Mouse (Mus musculus) olfactory bulb, adult 2 months (tissue): Measurements from ENCODE around the gene Ap2s1.

ENCODE experiments used
- CTCF ChIP-seq: fragments of 200-500 bp; IDR thresholded peaks from 2 replicates; pipeline ENCODE4 v1.5.1; 2012; ENCODE audit warnings: low read depth, mild to moderate bottlenecking, low read length, moderate library complexity; ENCODE audit not compliant: insufficient read depth
- POLR2A ChIP-seq: fragments of 200-500 bp; IDR thresholded peaks from 2 replicates; pipeline ENCODE4 v1.6.1; 2012; ENCODE audit warnings: mild to moderate bottlenecking, low read depth, low read length, moderate library complexity; ENCODE audit not compliant: insufficient read depth

GRCm38 (mm10) chr7:16708244-16708643, 30.0 kb upstream of the Ap2s1 start:
- no peak for TF ChIP-seq CTCF
- no peak for TF ChIP-seq POLR2A
